Mouse (Mus musculus): ENCODE measurements around the gene Olfr96. TPM values are rescaled to one million over a fixed set of nuclear protein-coding genes. Genes with fewer than 3 reads are reported as not detected.

Olfr96 gene
- polyA plus RNA-seq (2017; shearing (Covaris generic)): not detected

DNA sequence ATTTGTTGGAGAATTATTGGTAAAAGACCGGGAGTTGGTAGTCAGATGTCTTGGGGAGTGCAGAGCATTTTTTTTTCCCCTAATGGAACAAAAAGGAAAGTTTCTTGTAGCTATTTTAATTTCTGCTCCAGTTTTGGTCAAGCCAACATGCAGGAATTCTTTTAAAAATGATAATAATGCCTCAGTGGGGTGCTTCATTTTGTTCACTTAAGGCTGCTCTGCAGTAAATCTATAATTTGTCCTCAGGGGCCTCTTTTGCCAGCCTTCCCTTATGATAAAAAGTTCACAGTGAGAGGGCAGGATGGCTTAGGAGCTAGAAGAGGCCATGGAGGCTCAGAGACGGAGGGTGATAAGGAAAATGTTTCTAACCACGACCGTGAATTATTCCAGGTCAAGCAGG, at the start of gene Olfr96:
Gene Olfr96 (plus strand): TSS at position 301 of the 400 bp plus-strand sequence.

GRCm38 (mm10) chr17:37193656-37194055, 26.3 kb upstream of the Olfr96 start, which contains the start of gene Ubd:
Ubd (plus strand) TSS chr17:37193892.

DNA sequence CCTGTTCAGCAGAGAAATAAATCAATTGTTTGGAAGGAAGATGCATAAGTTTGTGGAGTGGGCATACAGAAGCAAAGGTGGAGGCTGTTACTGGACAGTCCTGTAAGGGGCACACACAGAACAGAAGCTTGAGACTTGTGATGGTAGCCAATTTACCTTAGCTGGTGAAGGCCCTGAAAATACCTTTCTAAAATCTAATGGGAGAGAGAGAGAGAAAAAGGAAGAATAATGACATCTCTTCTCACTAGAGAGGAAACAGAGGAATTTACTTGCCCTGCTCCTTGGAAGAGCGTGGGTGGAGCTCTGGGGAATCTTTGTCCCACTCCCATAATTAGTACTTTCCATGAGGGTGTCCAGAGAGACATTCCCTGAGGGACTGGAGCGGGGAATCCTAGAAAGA, 19.1 kb upstream of the Olfr96 start, which contains the start of gene Olfr94:
Gene Olfr94 (minus strand): TSS at position 101 of the 400 bp plus-strand sequence.

GRCm38 (mm10) chr17:37213018-37213417, 6.9 kb upstream of the Olfr96 start, which contains the start of gene Olfr95:
Olfr95 (minus strand) TSS chr17:37213118.

GRCm38 (mm10) chr17:37237230-37237629, 17.3 kb downstream of the Olfr96 start, which contains the start of gene Olfr97:
Olfr97 (minus strand) TSS chr17:37237330.

GRCm38 (mm10) chr17:37263626-37264025, 43.7 kb downstream of the Olfr96 start, which contains the start of gene Olfr98:
Olfr98 (minus strand) TSS chr17:37263749.

DNA sequence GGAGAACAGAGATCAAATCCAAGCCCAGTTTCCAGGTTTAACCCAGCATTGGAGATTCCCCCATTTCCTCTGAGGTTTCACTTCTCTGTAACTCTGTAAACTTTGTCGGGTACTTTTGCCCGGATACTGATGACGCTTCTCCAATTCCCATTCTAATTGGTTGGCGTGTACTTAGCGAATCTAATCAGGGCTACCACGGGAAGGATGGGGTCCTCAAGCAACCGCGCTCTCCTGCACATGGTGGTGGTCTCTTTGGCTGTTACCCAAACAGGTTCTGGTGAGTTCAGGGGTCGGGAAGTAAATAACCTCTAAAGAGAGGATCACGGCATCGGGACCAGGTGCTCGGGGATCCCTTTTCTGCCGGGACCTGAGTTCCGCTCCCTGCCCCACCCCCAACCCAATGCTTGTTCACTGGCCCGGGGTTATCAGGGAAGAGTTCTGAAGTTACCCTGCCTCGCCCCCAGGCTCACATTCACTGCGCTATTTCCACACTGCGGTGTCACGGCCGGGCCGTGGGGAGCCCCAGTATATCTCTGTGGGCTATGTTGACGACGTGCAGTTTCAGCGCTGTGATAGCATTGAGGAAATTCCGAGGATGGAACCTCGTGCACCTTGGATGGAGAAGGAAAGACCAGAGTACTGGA, 50.2 kb downstream of the Olfr96 start, which contains the start of gene H2-M3:
Gene H2-M3 (plus strand): TSS at position 163 of the 644 bp plus-strand sequence.

Other genes with a start within 250 kb of the Olfr96 start
- gene 2410137M14Rik, start 238.9 kb upstream of the Olfr96 start, polyA plus RNA-seq (2017; shearing (Covaris generic)): not detected
- gene H2-M5, start 230.6 kb upstream of the Olfr96 start, polyA plus RNA-seq (2017; shearing (Covaris generic)): not detected
- gene Zfp57, start 219.0 kb upstream of the Olfr96 start, polyA plus RNA-seq (2017; shearing (Covaris generic)): not detected
- gene Mog, start 196.7 kb upstream of the Olfr96 start, polyA plus RNA-seq (2017; shearing (Covaris generic)): not detected
- 12.2 TPM for gene Gabbr1, start 174.2 kb upstream of the Olfr96 start, polyA plus RNA-seq (2017; shearing (Covaris generic))
- gene Olfr90, start 131.6 kb upstream of the Olfr96 start, polyA plus RNA-seq (2017; shearing (Covaris generic)): not detected
- 0.07 TPM for gene Olfr91, start 121.9 kb upstream of the Olfr96 start, polyA plus RNA-seq (2017; shearing (Covaris generic))
- gene Olfr92, start 100.1 kb upstream of the Olfr96 start, polyA plus RNA-seq (2017; shearing (Covaris generic)): not detected
- gene Olfr93, start 58.7 kb upstream of the Olfr96 start, polyA plus RNA-seq (2017; shearing (Covaris generic)): not detected
- gene Ubd, start 26.3 kb upstream of the Olfr96 start, polyA plus RNA-seq (2017; shearing (Covaris generic)): 0.70 TPM
- gene Olfr94, start 19.2 kb upstream of the Olfr96 start, polyA plus RNA-seq (2017; shearing (Covaris generic)): not detected
- gene Olfr95, start 7.0 kb upstream of the Olfr96 start, polyA plus RNA-seq (2017; shearing (Covaris generic)): not detected
- gene Olfr97, start 17.2 kb downstream of the Olfr96 start, polyA plus RNA-seq (2017; shearing (Covaris generic)): not detected
- gene Olfr98, start 43.6 kb downstream of the Olfr96 start, polyA plus RNA-seq (2017; shearing (Covaris generic)): not detected
- gene H2-M3, start 50.1 kb downstream of the Olfr96 start, polyA plus RNA-seq (2017; shearing (Covaris generic)): 138 TPM
- gene Olfr99, start 63.3 kb downstream of the Olfr96 start, polyA plus RNA-seq (2017; shearing (Covaris generic)): 4.1 TPM
- 0.10 TPM for gene Olfr101, start 84.2 kb downstream of the Olfr96 start, polyA plus RNA-seq (2017; shearing (Covaris generic))
- not detected for gene Olfr102, start 96.9 kb downstream of the Olfr96 start, polyA plus RNA-seq (2017; shearing (Covaris generic))
- gene Olfr103, start 119.6 kb downstream of the Olfr96 start, polyA plus RNA-seq (2017; shearing (Covaris generic)): not detected
- not detected for gene Olfr104-ps, start 139.4 kb downstream of the Olfr96 start, polyA plus RNA-seq (2017; shearing (Covaris generic))
- not detected for gene Olfr105-ps, start 158.9 kb downstream of the Olfr96 start, polyA plus RNA-seq (2017; shearing (Covaris generic))
- not detected for gene Olfr106-ps, start 170.2 kb downstream of the Olfr96 start, polyA plus RNA-seq (2017; shearing (Covaris generic))
- gene Olfr107, start 179.1 kb downstream of the Olfr96 start, polyA plus RNA-seq (2017; shearing (Covaris generic)): not detected
- not detected for gene Olfr108, start 225.3 kb downstream of the Olfr96 start, polyA plus RNA-seq (2017; shearing (Covaris generic))
- not detected for gene Olfr109, start 238.8 kb downstream of the Olfr96 start, polyA plus RNA-seq (2017; shearing (Covaris generic))

Data from activated CD4-positive, CD25-positive, alpha-beta regulatory T cell, adult 9 weeks (primary cell).